Mouse (Mus musculus): ENCODE data around the gene Itga2b. TPM values are rescaled to one million over a fixed set of nuclear protein-coding genes. Genes with fewer than 3 reads are reported as not detected.
"Not testable (repeated sequence)": the region's sequence is repeated elsewhere in the genome, so short reads cannot be mapped to it uniquely, and the experiment has no call there.

The Itga2b gene
- total RNA-seq, 2 experiments from 2014 or later: 3.6 to 4.0 TPM

- intact Hi-C loops (cut with DNase I): no loop called here
- DNase-seq: no peak
Measured at GRCm38 (mm10) chr11:102417160-102417559, 52.8 kb downstream of the Itga2b start.

DNA sequence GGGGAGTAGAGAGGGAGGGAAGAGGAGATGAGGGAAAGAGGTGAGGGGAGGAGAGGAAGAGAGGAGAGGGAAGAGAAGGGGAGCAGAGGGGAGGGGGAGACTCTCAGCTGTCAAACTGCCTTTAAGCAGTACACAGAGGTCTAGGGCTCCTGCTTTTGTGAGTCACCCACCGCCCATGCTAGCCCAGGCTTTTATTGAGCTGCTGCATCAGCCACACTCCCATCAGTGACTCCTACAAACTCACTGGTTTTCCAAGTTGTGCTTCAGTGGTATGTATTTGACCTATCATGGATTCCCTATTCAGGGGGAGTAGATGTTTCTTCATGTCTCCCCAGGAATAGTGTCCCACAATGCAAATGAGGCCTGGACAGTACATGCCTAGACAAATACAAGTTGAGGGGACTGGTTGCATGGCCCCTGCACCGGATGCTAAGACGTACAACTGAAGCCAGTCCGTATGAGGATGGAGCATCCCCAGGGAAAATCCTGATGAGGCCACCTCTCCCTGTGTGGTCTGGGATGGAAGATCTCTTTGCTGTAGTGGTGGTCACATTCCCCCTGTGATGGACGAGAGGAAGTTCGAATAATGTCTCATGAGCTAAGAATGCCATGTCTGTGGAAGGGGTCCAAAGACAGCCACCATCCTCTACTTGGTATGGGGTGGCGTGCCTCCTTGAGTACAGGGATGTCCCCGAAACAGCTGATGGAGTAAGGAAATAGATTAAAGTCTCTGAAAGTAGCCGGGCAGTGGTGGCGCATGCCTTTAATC, 54.7 kb downstream of the Itga2b start:
- intact Hi-C loops (cut with DNase I): no loop called here
- DNase-seq: no peak

DNA sequence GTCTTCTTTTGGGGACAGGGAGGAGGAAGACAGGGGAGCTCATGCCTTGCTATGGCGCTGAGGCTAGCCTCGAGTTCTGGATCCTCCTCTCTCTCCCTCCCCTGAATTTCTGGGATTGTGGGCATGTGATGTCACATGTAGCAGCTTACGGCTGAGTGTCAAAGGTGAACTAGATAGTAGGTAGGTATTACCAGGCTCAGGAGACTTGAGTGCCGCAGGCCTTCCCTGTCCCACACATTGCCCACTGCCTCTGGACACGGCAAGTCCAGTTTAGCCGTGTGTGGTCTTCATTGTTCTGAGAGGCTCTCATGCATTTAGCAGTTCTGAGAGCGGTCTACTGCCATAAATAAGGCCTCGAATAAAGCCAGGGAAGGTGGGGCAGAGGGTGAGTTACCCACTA, 56.9 kb downstream of the Itga2b start:
- DNase-seq: no peak
- intact Hi-C loops (cut with DNase I): loop anchor here (5.0 kb wide), 1 partner anchor 116 kb away; the partner anchor contains the start of gene Atxn7l3

- DNase-seq: peak; percentile 93
- intact Hi-C loops (cut with DNase I): loop anchor here (5.0 kb wide), 1 partner anchor 114 kb away; the partner anchor contains the start of gene Atxn7l3
Measured at GRCm38 (mm10) chr11:102411704-102412103, 58.2 kb downstream of the Itga2b start.

- DNase-seq: no peak
- intact Hi-C loops (cut with DNase I): loop anchor here (5.0 kb wide), 1 partner anchor 114 kb away; the partner anchor contains the start of gene Atxn7l3
Measured at GRCm38 (mm10) chr11:102411061-102411460, 58.9 kb downstream of the Itga2b start.

GRCm38 (mm10) chr11:102410345-102410744, 59.6 kb downstream of the Itga2b start:
- intact Hi-C loops (cut with DNase I): loop anchor here (5.0 kb wide), 1 partner anchor 113 kb away; the partner anchor contains the start of gene Atxn7l3
- DNase-seq: not testable (repeated sequence)

- intact Hi-C loops (cut with DNase I): loop anchor here (5.0 kb wide), 2 partner anchors 93 to 113 kb away; partner anchors contain the start of genes Atxn7l3 and Ubtf
- DNase-seq: no peak
Measured at GRCm38 (mm10) chr11:102409795-102410330, 60.1 kb downstream of the Itga2b start.

DNA sequence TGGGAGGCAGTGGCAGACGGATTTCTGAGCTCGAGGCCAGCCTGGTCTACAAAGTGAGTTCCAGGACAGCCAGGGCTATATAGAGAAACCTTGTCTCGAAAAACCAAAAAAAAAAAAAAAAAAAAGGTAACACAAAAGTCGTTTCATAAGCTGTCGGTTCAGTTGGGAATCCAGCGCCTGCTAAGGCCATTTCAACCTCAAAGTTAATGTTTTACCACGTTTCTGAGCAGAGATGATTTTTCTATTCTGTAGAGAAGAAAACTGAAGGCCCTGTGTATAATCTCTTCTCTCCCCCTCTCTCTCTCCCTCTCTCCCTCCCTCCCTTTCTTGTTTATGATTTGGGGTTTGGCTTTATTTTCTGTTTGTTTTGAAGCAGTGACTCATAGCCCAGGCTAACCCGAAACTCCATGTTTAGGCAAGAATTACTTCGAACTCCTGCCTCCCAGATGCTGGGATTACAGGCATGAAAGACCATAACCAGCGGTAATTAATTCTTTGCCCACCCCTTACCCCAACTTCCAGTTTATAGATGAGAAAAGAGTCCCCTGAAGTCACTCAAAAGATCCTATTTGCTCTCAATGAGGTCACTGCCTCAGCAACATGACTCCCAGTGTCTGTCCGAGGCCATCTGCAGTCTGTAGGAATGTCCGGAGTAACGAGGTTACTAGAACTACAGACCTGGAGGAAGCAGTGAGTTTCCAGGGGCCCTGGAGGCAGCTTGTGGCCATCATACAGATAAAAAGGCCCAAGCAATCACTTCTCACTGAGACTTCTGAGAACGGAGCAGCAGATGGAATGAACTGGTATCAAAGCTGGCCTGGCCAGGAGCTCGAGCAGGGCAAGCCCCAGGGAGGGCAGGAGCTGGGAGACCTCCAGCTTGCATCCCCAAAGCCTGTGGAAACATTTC, 60.8 kb downstream of the Itga2b start:
- no peak for DNase-seq
- intact Hi-C loops (cut with DNase I): loop anchor here (5.0 kb wide), 1 partner anchor 92 kb away; the partner anchor contains the start of gene Ubtf

DNA sequence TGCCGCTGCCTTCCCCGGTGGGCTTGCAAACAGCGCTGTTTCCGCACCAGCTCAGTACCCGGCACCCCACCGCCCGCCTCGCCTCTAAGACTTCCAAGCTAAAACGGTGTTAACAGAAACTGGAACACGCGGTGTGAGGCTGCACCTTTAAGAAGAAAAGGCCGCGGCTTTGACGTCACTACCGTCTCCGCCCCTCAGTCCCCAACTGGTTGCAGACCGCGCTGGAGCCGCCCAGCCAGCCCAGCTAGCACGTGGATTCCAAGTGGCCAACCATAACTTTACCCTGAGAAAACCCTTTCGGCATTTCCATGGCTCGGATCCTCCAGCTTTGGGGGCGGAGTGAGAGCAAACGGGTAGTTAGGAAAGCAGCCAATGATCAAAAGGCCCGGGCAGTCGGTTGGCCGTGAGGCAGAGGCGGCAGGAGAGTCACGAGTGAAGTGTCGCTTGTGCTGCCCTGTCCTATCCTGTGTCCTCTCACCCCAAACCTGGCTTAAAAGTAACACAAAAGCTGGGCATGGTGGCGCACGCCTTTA, 61.5 kb downstream of the Itga2b start:
- DNase-seq: peak; percentile 97
- intact Hi-C loops (cut with DNase I): loop anchor here (5.0 kb wide), 1 partner anchor 91 kb away; the partner anchor contains the start of gene Ubtf

DNA sequence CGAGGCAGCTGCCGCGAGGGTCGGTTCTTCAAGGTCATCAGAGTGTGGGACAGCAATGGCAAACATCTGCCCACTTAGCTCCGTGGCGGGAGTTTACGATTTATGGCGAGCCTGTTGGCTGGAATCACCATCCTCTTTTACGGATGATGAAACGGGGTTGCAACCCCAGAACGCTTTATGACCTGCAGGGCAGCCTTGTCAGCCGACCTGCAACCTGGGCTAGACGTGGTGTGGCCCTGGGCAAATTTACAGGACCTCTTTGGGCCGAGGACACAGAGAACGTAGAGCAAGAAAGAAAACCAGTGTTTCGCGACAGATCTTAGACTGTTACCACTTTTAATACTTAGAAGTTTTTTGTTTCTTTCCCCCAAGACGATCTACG, 62.1 kb downstream of the Itga2b start, which contains the start of gene Slc25a39:
Slc25a39 (minus strand) TSS at position 113 of the 382 bp plus-strand sequence.
- DNase-seq: no peak
- intact Hi-C loops (cut with DNase I): loop anchor here (5.0 kb wide), 1 partner anchor 91 kb away; the partner anchor contains the start of gene Ubtf

- DNase-seq: peak; percentile 95
- intact Hi-C loops (cut with DNase I): loop anchor here (5.0 kb wide), 1 partner anchor 90 kb away; the partner anchor contains the start of gene Ubtf
Measured at GRCm38 (mm10) chr11:102406900-102407833, 62.8 kb downstream of the Itga2b start.

GRCm38 (mm10) chr11:102406401-102406800, 63.5 kb downstream of the Itga2b start:
- DNase-seq: no peak
- intact Hi-C loops (cut with DNase I): loop anchor here (5.0 kb wide), 1 partner anchor 89 kb away; the partner anchor contains the start of gene Ubtf

GRCm38 (mm10) chr11:102405544-102406285, 64.2 kb downstream of the Itga2b start:
- DNase-seq: no peak
- intact Hi-C loops (cut with DNase I): loop anchor here (5.0 kb wide), 1 partner anchor 88 kb away; the partner anchor contains the start of gene Ubtf

GRCm38 (mm10) chr11:102404161-102405010, 65.5 kb downstream of the Itga2b start:
- DNase-seq: no peak
- intact Hi-C loops (cut with DNase I): loop anchor here (5.0 kb wide), 1 partner anchor 87 kb away; the partner anchor contains the start of gene Ubtf

DNA sequence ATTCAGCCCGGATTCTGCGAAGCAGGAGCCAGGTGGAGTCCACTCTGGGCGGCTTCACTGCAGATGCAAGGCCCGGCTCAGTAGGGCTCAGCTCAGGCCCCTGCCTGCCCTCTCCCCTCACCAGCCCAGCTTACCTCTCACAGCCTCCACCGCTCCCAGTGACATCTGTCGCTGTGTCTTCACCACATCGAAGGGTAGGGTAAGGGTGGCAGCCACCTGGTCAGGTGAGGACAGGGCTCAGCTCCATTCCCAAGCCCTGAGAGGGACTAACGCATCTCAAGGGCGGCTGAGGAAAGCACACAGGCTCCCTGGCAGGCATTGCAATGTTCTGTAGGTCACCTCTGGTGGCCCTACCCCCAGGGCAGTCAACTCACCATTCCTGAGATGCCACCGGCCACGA, 66.3 kb downstream of the Itga2b start:
- no peak for DNase-seq
- intact Hi-C loops (cut with DNase I): no loop called here

Measured in left cerebral cortex, postnatal 4 days (tissue).